Mouse (Mus musculus): ENCODE results near the gene Fhit. TPM values are rescaled to one million over a fixed set of nuclear protein-coding genes. Genes with fewer than 3 reads are reported as not detected.
"Not testable (repeated sequence)": the region's sequence is repeated elsewhere in the genome, so short reads cannot be mapped to it uniquely, and the experiment has no call there.

Fhit gene
- polyA plus RNA-seq, 1 experiment from 2014 or later: 3.5 TPM

GRCm38 (mm10) chr14:11039503-11040300 lies 122.1 kb downstream of the Fhit start:
- not testable (repeated sequence) for H3K4me2 ChIP-seq; H3K36me3 ChIP-seq (ENCODE audit: control insufficient read depth, insufficient read depth, low read length); H3K27ac ChIP-seq (ENCODE audit: low read depth, low read length); H3K4me3 ChIP-seq (ENCODE audit: low read depth, low read length); ATAC-seq (replicated peaks; ENCODE audit: low FRiP score); H3K9ac ChIP-seq (ENCODE audit: low read depth, low read length); DNase-seq (ENCODE audit: low spot score); H3K27me3 ChIP-seq (replicated peaks; ENCODE audit: control insufficient read depth, insufficient read depth, low read length); H3K9me3 ChIP-seq (ENCODE audit: control insufficient read depth, low read length); H3K4me1 ChIP-seq (replicated peaks; ENCODE audit: control insufficient read depth, insufficient read depth, low read length)
- 73% methylated on average over 8 of the region's 8 CpGs for WGBS

GRCm38 (mm10) chr14:11021391-11021790 lies 140.4 kb downstream of the Fhit start:
- H3K4me2 ChIP-seq: no peak overlapping the region
- 30% methylated on average over 3 of the region's 3 CpGs for WGBS

GRCm38 (mm10) chr14:10978651-10979050 lies 183.2 kb downstream of the Fhit start:
- DNase-seq (ENCODE audit: low spot score) (no peak), ATAC-seq (replicated peaks; ENCODE audit: low FRiP score) (no peak)
- no peak overlapping the region for H3K9ac ChIP-seq (ENCODE audit: low read depth, low read length)
- no peaks in the 10 kb centered on the region for H3K36me3 ChIP-seq (ENCODE audit: control insufficient read depth, insufficient read depth, low read length)
- 83% methylated on average over 3 of the region's 3 CpGs for WGBS
- H3K4me2 ChIP-seq: no peak overlapping the region
- H3K4me3 ChIP-seq (ENCODE audit: low read depth, low read length): no peak overlapping the region
- no peaks in the 10 kb centered on the region for H3K4me1 ChIP-seq (replicated peaks; ENCODE audit: control insufficient read depth, insufficient read depth, low read length)
- no peak overlapping the region for H3K27ac ChIP-seq (ENCODE audit: low read depth, low read length)
- H3K9me3 ChIP-seq (ENCODE audit: control insufficient read depth, low read length): no peaks in the 10 kb centered on the region
- H3K27me3 ChIP-seq (replicated peaks; ENCODE audit: control insufficient read depth, insufficient read depth, low read length): no peaks in the 10 kb centered on the region

More at GRCm38 (mm10) chr14:11021391-11021790, 140.4 kb downstream of the Fhit start:
- no peak for DNase-seq (ENCODE audit: low spot score)
- H3K4me3 ChIP-seq (ENCODE audit: low read depth, low read length): no peak overlapping the region
- no peaks in the 10 kb centered on the region for H3K9me3 ChIP-seq (ENCODE audit: control insufficient read depth, low read length)
- H3K36me3 ChIP-seq (ENCODE audit: control insufficient read depth, insufficient read depth, low read length): no peaks in the 10 kb centered on the region
- H3K27me3 ChIP-seq (replicated peaks; ENCODE audit: control insufficient read depth, insufficient read depth, low read length): no peaks in the 10 kb centered on the region
- no peak for ATAC-seq (replicated peaks; ENCODE audit: low FRiP score)
- H3K4me1 ChIP-seq (replicated peaks; ENCODE audit: control insufficient read depth, insufficient read depth, low read length): no peaks in the 10 kb centered on the region
- no peak overlapping the region for H3K9ac ChIP-seq (ENCODE audit: low read depth, low read length)
- no peak overlapping the region for H3K27ac ChIP-seq (ENCODE audit: low read depth, low read length)

GRCm38 (mm10) chr14:10941647-10942046 lies 220.2 kb downstream of the Fhit start:
- Histone ChIP-seq H3K36me3 (ENCODE audit: control insufficient read depth, insufficient read depth, low read length) (no peaks in the 10 kb centered on the region), H3K4me1 (replicated peaks; ENCODE audit: control insufficient read depth, insufficient read depth, low read length) (no peaks in the 10 kb centered on the region), H3K4me2 (no peak overlapping the region), H3K9ac (ENCODE audit: low read depth, low read length) (no peak overlapping the region), H3K9me3 (ENCODE audit: control insufficient read depth, low read length) (no peaks in the 10 kb centered on the region), H3K4me3 (ENCODE audit: low read depth, low read length) (no peak overlapping the region), H3K27me3 (replicated peaks; ENCODE audit: control insufficient read depth, insufficient read depth, low read length) (no peaks in the 10 kb centered on the region), H3K27ac (ENCODE audit: low read depth, low read length) (no peak overlapping the region)
- no peak for DNase-seq (ENCODE audit: low spot score)
- 59% methylated on average over 1 of the region's 1 CpGs for WGBS
- no peak for ATAC-seq (replicated peaks; ENCODE audit: low FRiP score)

GRCm38 (mm10) chr14:10933667-10934066 lies 228.2 kb downstream of the Fhit start:
- H3K36me3 ChIP-seq (ENCODE audit: control insufficient read depth, insufficient read depth, low read length): no peaks in the 10 kb centered on the region
- no peak overlapping the region for H3K27ac ChIP-seq (ENCODE audit: low read depth, low read length)
- no peak overlapping the region for H3K4me2 ChIP-seq
- no peaks in the 10 kb centered on the region for H3K4me1 ChIP-seq (replicated peaks; ENCODE audit: control insufficient read depth, insufficient read depth, low read length)
- no peak overlapping the region for H3K9ac ChIP-seq (ENCODE audit: low read depth, low read length)
- no peak overlapping the region for H3K4me3 ChIP-seq (ENCODE audit: low read depth, low read length)
- ATAC-seq (replicated peaks; ENCODE audit: low FRiP score): no peak
- H3K9me3 ChIP-seq (ENCODE audit: control insufficient read depth, low read length): no peaks in the 10 kb centered on the region
- 57% methylated on average over 3 of the region's 3 CpGs for WGBS
- H3K27me3 ChIP-seq (replicated peaks; ENCODE audit: control insufficient read depth, insufficient read depth, low read length): no peaks in the 10 kb centered on the region; the same call in 1 of the 2 replicates
- DNase-seq (ENCODE audit: low spot score): no peak

GRCm38 (mm10) chr14:10917893-10918803 lies 243.7 kb downstream of the Fhit start:
- DNase-seq (ENCODE audit: low spot score) (no peak), ATAC-seq (replicated peaks; ENCODE audit: low FRiP score) (no peak)
- Histone ChIP-seq H3K9ac (ENCODE audit: low read depth, low read length) (no peak overlapping the region), H3K4me2 (no peak overlapping the region), H3K9me3 (ENCODE audit: control insufficient read depth, low read length) (no peaks in the 10 kb centered on the region), H3K27me3 (replicated peaks; ENCODE audit: control insufficient read depth, insufficient read depth, low read length) (no peaks in the 10 kb centered on the region), H3K4me1 (replicated peaks; ENCODE audit: control insufficient read depth, insufficient read depth, low read length) (no peaks in the 10 kb centered on the region), H3K27ac (ENCODE audit: low read depth, low read length) (no peak overlapping the region), H3K4me3 (ENCODE audit: low read depth, low read length) (no peak overlapping the region), H3K36me3 (ENCODE audit: control insufficient read depth, insufficient read depth, low read length) (no peaks in the 10 kb centered on the region)
- 73% methylated on average over 7 of the region's 7 CpGs for WGBS

GRCm38 (mm10) chr14:10908011-10908410 lies 253.8 kb downstream of the Fhit start:
- Histone ChIP-seq H3K9ac (ENCODE audit: low read depth, low read length) (no peak overlapping the region), H3K9me3 (ENCODE audit: control insufficient read depth, low read length) (no peaks in the 10 kb centered on the region), H3K36me3 (ENCODE audit: control insufficient read depth, insufficient read depth, low read length) (no peaks in the 10 kb centered on the region), H3K4me3 (ENCODE audit: low read depth, low read length) (no peak overlapping the region), H3K4me2 (no peak overlapping the region), H3K27ac (ENCODE audit: low read depth, low read length) (no peak overlapping the region), H3K4me1 (replicated peaks; ENCODE audit: control insufficient read depth, insufficient read depth, low read length) (no peaks in the 10 kb centered on the region), H3K27me3 (replicated peaks; ENCODE audit: control insufficient read depth, insufficient read depth, low read length) (no peaks in the 10 kb centered on the region)
- ATAC-seq (replicated peaks; ENCODE audit: low FRiP score): no peak
- WGBS: 70% methylated on average over 2 of the region's 2 CpGs
- DNase-seq (ENCODE audit: low spot score): no peak

GRCm38 (mm10) chr14:10882759-10883158 lies 279.1 kb downstream of the Fhit start:
- DNase-seq (ENCODE audit: low spot score): no peak
- H3K4me2 ChIP-seq: no peak overlapping the region
- H3K9me3 ChIP-seq (ENCODE audit: control insufficient read depth, low read length): no peaks in the 10 kb centered on the region
- H3K4me3 ChIP-seq (ENCODE audit: low read depth, low read length): no peak overlapping the region
- 56% methylated on average over 1 of the region's 1 CpGs for WGBS
- H3K27me3 ChIP-seq (replicated peaks; ENCODE audit: control insufficient read depth, insufficient read depth, low read length): no peaks in the 10 kb centered on the region
- no peak overlapping the region for H3K9ac ChIP-seq (ENCODE audit: low read depth, low read length)
- H3K27ac ChIP-seq (ENCODE audit: low read depth, low read length): no peak overlapping the region
- no peak for ATAC-seq (replicated peaks; ENCODE audit: low FRiP score)
- H3K4me1 ChIP-seq (replicated peaks; ENCODE audit: control insufficient read depth, insufficient read depth, low read length): no peaks in the 10 kb centered on the region
- H3K36me3 ChIP-seq (ENCODE audit: control insufficient read depth, insufficient read depth, low read length): no peaks in the 10 kb centered on the region
